Mouse (Mus musculus) lung, postnatal 0 days (tissue): ENCODE results near the gene Podxl.

Experiments
- CTCF ChIP-seq: IDR thresholded peaks from 2 replicates; pipeline ENCODE4 v1.5.1; 2016; ENCODE audit warnings: antibody characterized with exemption, mild to moderate bottlenecking
- EP300 ChIP-seq: IDR thresholded peaks from 2 replicates; pipeline ENCODE4 v1.6.1; 2016; ENCODE audit warnings: antibody characterized with exemption, mild to moderate bottlenecking, control low read depth

DNA sequence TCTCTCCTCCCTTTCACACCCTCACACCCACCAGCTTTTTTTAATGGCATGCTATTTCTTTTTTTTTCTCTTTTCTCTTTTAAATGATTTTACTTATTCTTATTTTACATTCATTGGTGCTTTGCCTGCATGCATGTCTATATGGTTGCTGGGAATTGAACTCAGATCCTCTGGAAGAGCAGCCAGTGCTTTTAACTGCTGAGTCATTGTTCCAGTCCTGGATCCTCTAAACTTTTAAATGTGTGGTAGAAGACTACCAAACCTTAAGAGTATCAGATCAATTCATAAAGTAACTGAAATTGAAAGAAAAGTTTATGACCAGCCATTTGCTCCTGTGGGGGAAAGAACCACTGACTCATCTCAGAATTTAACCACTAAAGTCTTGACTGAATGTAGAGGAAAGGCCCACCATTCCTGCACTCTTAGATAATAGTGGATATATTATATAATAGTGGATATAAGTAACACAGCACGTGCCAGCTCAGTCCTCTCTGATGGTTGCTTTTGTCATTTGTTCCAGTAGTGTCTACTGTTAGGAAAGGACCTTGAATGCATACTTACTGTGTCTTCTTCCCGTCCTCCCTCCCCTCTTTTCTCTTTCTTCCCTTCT is 68.6 kb downstream of the Podxl start:
- no peak for TF ChIP-seq EP300
- no peak for TF ChIP-seq CTCF
